Mouse (Mus musculus) G1E (cell line): ENCODE results near the gene Ppwd1. TPM values are rescaled to one million over a fixed set of nuclear protein-coding genes. Genes with fewer than 3 reads are reported as not detected.

Source experiments
- ATAC-seq: 2 replicates; pipeline ENCODE4 v1.8.0; 2016; ENCODE audit warnings: mild to moderate bottlenecking; ENCODE audit not compliant: insufficient number of reproducible peaks, poor library complexity, low FRiP score, severe bottlenecking; ENCODE audit errors: extremely low read depth
- DNase-seq: peaks from one replicate; pipeline ENCODE4 v3.0.0; 2012; ENCODE audit warnings: low spot score
- H3K27me3 ChIP-seq: 2 replicates; pipeline ENCODE4 v1.6.1; 2012; ENCODE audit warnings: mild to moderate bottlenecking, low read length, inconsistent platforms; ENCODE audit not compliant: insufficient read depth
- H3K36me3 ChIP-seq: replicated peaks from 2 replicates; pipeline ENCODE3; 2012; ENCODE audit warnings: mild to moderate bottlenecking, inconsistent platforms
- H3K4me1 ChIP-seq: 2 replicates; pipeline ENCODE4 v1.6.1; 2012; ENCODE audit warnings: low read depth, low read length, inconsistent platforms, mixed read lengths; ENCODE audit not compliant: insufficient read depth
- H3K4me3 ChIP-seq: 2 replicates; pipeline ENCODE4 v1.5.1; 2012; ENCODE audit warnings: low read depth, mild to moderate bottlenecking, inconsistent platforms, low read length, moderate library complexity, mixed read lengths
- H3K9me3 ChIP-seq: replicated peaks from 2 replicates; pipeline ENCODE4 v1.6.1; 2012; ENCODE audit warnings: inconsistent platforms
- CTCF ChIP-seq: IDR thresholded peaks from 2 replicates; pipeline ENCODE4 v1.5.1; 2012; ENCODE audit warnings: low read depth, low read length, inconsistent platforms, mixed read lengths
- GATA1 ChIP-seq: IDR thresholded peaks from 2 replicates; pipeline ENCODE4 v1.6.1; 2012; ENCODE audit warnings: borderline replicate concordance, low read length, inconsistent platforms, mixed read lengths
- GATA2 ChIP-seq: IDR thresholded peaks from 2 replicates; pipeline ENCODE4 v1.6.1; 2012; ENCODE audit warnings: low read depth, low read length, inconsistent platforms, borderline replicate concordance
- POLR2AphosphoS5 ChIP-seq: IDR thresholded peaks from 2 replicates; pipeline ENCODE4 v1.6.1; 2012; ENCODE audit warnings: low read depth, low read length, inconsistent platforms; ENCODE audit not compliant: insufficient replicate concordance
- TAL1 ChIP-seq: conservative IDR thresholded peaks from 2 replicates; pipeline ENCODE4 v1.6.1; 2012; ENCODE audit warnings: low read depth, low read length, inconsistent platforms, mixed read lengths
- polyA plus RNA-seq: library from polyadenylated mRNA; stranded (reverse); fragments of >175 nt; gene quantifications from 2 replicates; pipeline ENCODE4 v1.2.3, GENCODE M21; 2012
- total RNA-seq, 2 experiments: library from RNA; stranded (forward) in 1 of 2; stranded (reverse) in 1 of 2; fragments of 200-1000 nt in 1 of 2; fragments of >200 nt in 1 of 2; fragmentation: Nextera tagmentation in 1 of 2; gene quantifications; 2 replicates each; pipeline ENCODE4 v1.2.3; 2014 to 2017

The Ppwd1 gene
- total and polyA plus RNA-seq, 3 experiments, result 7.8 to 130 (median 60.8) TPM

GRCm38 (mm10) chr13:104179176-104179888 lies 49.3 kb downstream of the Ppwd1 start:
- no peak for DNase-seq
- ATAC-seq, result no peak
- Histone ChIP-seq H3K9me3 (no peaks in the 10 kb centered on the region), H3K36me3 (peaks cover 34% of the 10 kb centered on the region), H3K4me1 (peaks cover 10% of the 10 kb centered on the region), H3K27me3 (no peaks in the 10 kb centered on the region), H3K4me3 (peak overlapping the region; percentile 98)
- TF ChIP-seq TAL1 (no peak), GATA2 (no peak), GATA1 (no peak), CTCF (no peak), POLR2AphosphoS5 (no peak)

GRCm38 (mm10) chr13:104178650-104179121 lies 50.0 kb downstream of the Ppwd1 start, which contains the start of gene Trim23:
Trim23 (plus strand) TSS chr13:104178797.
- no peak for TF ChIP-seq POLR2AphosphoS5
- no peak for TF ChIP-seq GATA1
- peak; percentile 94 for ATAC-seq
- no peaks in the 10 kb centered on the region for H3K27me3 ChIP-seq
- no peaks in the 10 kb centered on the region for H3K9me3 ChIP-seq
- H3K4me3 ChIP-seq, result peak within 1 kb of the TSS; percentile 98
- peaks cover 13% of the 10 kb centered on the region for H3K4me1 ChIP-seq
- H3K36me3 ChIP-seq, result peaks cover 30% of the 10 kb centered on the region
- peak; percentile 87 for DNase-seq

DNA sequence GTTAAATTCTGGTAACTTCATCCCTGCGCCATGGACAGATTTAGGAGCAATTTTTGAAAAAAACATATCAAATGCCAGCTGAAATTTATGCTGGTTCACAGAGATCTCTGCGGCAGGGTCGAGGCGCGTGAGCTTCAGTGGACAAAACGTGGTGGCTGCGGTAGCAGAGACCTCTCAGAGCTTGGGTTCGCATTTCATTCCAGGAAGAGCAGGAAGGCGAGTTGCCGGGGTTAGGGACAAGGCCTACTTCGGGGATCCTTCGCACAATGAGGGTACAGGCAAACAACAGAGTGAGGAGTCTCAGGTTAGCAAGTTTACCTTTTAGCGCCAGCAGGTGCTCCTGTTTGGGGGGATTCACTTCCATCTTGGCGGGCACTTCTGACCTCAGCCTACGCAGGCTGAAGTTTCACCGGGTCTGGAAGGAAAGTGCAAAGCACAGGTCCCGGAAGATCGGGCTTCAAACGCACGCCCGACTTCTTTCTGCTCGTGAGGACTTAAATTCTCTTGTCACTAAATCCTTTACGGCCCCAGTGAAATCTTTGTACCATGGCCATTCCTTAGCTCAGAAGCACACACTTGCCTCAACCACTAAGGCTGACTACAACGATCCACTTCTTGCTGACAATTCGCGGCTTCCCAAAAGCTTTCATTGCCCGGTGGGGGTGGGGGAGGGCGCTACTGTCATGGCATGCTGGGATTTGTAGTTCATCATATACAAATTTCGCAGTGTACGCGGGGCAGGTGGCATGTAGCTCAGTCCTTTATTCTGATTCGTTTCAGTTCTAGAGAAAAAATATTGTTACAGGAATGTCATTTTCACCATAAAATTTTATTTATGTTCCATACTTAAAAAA lies 50.6 kb downstream of the Ppwd1 start, which contains the start of gene Trappc13:
Trappc13 (minus strand) TSS at position 674 of the 854 bp plus-strand sequence.
- ATAC-seq (peak; percentile 59), DNase-seq (peak; percentile 45)

DNA sequence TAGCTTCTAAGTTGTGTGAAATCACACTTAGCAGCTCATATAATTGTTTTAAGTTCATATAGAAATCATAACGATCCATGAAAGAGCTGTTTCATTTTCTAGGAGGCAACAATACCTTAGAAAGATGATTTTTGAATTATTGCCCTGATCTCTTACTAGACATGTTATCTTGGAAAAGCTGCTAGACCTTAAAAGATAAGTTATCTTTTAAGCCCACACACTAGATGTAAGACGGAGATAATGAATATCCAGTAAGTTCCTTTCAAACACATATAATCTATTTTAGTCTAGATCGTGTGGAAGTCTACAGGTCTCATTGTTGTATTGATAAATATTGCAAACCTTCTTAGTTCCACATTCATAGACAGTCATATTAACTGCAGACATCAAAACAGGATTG lies 51.8 kb downstream of the Ppwd1 start:
- Histone ChIP-seq H3K27me3 (no peaks in the 10 kb centered on the region), H3K9me3 (no peaks in the 10 kb centered on the region), H3K4me1 (peaks cover 22% of the 10 kb centered on the region), H3K36me3 (peaks cover 32% of the 10 kb centered on the region), H3K4me3 (peak overlapping the region; percentile 98)
- DNase-seq (no peak), ATAC-seq (no peak)
- TF ChIP-seq GATA1 (no peak), CTCF (no peak), GATA2 (no peak), TAL1 (no peak), POLR2AphosphoS5 (no peak)

More for the DNA sequence above, 50.6 kb downstream of the Ppwd1 start, which contains the start of gene Trappc13:
- H3K4me1 ChIP-seq, result peaks cover 13% of the 10 kb centered on the region
- TF ChIP-seq CTCF, result no peak
- TF ChIP-seq POLR2AphosphoS5, result no peak
- TF ChIP-seq TAL1, result no peak
- TF ChIP-seq GATA2, result no peak
- H3K4me3 ChIP-seq, result peak within 1 kb of the TSS; percentile 98
- no peaks in the 10 kb centered on the region for H3K27me3 ChIP-seq
- H3K9me3 ChIP-seq, result no peaks in the 10 kb centered on the region
- peaks cover 28% of the 10 kb centered on the region for H3K36me3 ChIP-seq

DNA sequence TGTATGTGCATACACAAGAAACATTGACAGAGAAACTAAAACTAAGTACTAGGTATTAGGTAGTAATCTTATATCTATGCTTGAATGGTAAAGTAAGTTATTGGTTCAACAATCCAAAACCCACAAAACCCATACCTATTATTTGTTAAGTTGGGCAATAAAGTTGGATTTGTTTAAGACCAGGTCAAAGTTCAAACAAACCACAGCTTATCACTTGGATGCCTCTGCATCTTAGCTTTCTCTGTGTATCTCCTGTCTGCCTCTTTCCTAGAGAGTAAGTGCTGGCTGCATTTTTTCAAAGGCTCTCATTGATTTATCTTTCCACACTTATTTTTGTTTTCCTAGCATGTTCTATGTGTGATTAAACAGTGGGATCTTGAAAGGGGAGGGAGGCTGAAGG lies 56.1 kb downstream of the Ppwd1 start:
- H3K4me3 ChIP-seq, result no peak overlapping the region
- no peaks in the 10 kb centered on the region for H3K9me3 ChIP-seq
- no peaks in the 10 kb centered on the region for H3K27me3 ChIP-seq
- H3K4me1 ChIP-seq, result peaks cover 24% of the 10 kb centered on the region
- DNase-seq, result no peak
- H3K36me3 ChIP-seq, result peaks cover 42% of the 10 kb centered on the region
- ATAC-seq, result no peak
- no peak for TF ChIP-seq CTCF
- no peak for TF ChIP-seq GATA1
- no peak for TF ChIP-seq TAL1
- no peak for TF ChIP-seq POLR2AphosphoS5
- no peak for TF ChIP-seq GATA2

- Histone ChIP-seq H3K27me3 (no peaks in the 10 kb centered on the region), H3K36me3 (peaks cover 48% of the 10 kb centered on the region), H3K4me3 (no peak overlapping the region), H3K4me1 (peaks cover 21% of the 10 kb centered on the region), H3K9me3 (no peaks in the 10 kb centered on the region)
- ATAC-seq (no peak), DNase-seq (no peak)
- TF ChIP-seq TAL1 (no peak), GATA2 (no peak), GATA1 (no peak), CTCF (no peak), POLR2AphosphoS5 (no peak)
These were observed 56.9 kb downstream of the Ppwd1 start for GRCm38 (mm10) chr13:104171711-104172110.
